Mouse (Mus musculus) urinary bladder, adult 18-20 months (tissue): ENCODE results near the gene Ehbp1.

Experiments used
- DNase-seq, 2 experiments: peaks; one replicate each; pipeline ENCODE4 v3.0.0; 2022; ENCODE audit warnings: low spot score in 2 of 2, mixed read lengths in 2 of 2

Gene Ehbp1

DNA sequence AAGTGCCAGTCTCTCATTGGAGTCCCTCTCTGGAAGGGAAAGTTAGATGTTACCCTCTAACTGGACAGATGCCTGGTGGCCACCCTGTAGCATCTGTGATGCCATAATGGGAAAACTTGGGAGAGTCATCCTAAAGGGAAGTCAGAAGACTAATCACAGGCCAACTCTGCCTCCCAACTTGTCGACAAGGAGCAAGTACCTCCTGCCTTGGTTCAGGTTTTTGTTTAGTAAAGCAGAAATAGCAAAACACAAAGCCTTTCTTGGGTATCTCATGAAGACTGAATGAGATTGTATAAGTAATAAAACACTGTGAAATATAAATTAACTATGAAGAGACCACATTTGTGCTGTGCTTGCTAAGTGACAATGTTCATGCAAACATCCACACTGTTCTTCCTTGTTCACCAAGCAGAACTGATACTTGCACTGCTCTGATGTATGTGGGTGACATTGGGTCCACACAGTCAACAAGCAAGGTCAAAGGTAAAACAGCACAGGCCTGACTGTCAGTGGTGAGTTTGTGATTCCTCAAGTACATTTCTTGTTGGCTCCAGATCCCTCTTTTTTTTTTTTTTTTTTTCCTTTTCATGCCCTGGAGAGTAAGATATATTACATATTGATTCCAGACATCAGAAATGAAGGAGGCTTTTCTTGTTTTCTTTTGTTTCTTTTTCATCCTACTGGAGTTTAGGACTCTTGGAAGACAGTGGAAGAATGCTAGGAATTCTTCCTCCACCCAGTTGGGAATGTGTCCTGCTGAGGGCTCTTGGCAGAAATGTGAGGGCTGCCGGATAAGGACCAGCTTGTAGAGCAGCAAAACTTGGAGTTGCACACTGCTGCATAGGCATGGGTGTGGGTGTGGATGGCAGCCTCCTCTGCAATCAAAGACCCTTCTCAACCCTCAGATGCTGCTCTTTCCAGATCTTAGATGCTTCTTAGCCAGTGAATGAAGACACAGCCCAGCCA lies at the start of gene Ehbp1:
Gene Ehbp1 (minus strand): TSS at position 51 of the 966 bp plus-strand sequence.
- DNase-seq: no peak

DNA sequence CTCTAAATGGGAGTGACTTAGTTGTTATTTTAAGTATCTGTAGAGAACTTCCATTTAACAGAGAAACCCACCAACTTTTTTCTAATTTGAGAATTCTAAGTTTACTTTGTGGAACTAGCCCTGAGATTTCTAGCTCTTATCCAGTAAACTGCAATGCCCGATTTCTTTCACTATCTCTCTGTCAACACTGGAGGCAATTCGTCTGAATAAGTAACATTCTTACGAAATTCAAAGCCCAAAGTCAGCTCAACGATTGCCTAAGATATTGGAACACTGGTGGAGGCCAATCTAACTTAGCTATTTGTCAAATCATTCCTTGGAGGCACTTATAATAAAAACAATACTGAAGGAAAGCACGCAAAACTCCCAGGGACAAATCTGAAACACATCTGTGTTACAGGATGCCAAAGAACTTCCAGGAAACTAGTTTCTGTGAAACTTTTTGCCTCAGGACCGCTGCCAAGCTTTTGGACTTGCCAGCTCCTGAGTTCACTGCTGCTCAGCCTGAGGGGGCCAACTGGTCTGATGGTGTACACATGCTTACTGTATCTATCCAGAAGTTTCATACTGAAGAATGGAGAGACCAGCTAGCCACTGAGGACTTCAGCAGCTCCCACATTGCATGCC lies 45.5 kb upstream of the Ehbp1 start:
- no peak for DNase-seq

DNA sequence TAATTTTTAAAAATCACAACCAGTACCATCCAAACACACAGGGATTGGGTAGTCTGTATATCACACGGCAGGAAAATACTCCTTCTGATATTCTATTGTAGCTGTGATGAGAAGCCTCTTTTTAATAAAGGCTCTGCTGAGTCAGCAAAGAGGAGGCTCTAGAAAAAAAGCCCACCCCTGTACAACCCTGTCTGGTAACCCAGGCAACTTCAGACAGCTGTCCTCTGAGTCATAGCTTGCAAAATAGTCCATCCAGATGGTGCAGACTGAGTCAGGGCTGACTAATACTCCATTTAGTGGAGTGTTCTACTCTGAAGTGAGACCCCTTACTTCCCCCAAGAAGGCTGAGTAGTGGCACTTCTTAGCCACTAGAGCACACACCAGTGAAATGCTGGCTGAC lies 41.4 kb upstream of the Ehbp1 start:
- DNase-seq: no peak

DNA sequence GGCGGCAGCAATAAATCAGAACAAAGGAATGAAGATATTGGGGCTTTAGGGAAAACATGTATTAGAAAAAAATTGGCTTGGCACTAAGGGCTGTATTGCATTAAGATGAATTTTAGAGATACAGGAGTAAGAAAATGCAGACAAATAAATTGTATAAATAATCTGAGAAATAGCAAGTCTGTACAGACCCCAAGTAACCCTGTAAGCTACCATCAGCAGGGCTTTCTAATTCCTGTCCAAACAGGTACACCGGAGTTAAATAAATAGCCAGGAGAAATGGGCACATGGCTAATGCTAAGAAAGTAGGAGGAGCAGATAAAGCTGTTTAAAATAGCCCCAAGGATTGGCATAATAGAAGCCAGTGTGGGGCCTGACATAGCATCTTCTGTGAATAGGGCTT lies 32.7 kb upstream of the Ehbp1 start:
- no peak for DNase-seq

DNA sequence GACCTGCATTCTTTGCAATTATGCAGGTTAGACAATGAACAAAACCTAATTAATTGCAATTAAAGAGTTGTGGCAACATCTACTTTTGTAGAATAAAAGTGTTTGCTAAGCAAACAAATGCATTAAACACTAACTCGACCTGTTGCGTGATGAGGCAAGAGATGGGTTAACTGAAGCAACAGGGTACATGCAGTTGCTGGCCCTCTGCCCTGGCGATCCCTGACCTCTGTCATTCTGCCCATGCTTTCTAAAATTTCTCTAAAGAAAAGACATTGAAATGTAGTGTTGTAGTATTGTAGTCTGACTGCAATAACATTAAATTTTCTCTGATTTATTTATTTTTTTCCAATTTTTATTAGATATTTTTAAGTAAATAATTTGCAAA lies 31.2 kb upstream of the Ehbp1 start:
- DNase-seq: no peak

DNA sequence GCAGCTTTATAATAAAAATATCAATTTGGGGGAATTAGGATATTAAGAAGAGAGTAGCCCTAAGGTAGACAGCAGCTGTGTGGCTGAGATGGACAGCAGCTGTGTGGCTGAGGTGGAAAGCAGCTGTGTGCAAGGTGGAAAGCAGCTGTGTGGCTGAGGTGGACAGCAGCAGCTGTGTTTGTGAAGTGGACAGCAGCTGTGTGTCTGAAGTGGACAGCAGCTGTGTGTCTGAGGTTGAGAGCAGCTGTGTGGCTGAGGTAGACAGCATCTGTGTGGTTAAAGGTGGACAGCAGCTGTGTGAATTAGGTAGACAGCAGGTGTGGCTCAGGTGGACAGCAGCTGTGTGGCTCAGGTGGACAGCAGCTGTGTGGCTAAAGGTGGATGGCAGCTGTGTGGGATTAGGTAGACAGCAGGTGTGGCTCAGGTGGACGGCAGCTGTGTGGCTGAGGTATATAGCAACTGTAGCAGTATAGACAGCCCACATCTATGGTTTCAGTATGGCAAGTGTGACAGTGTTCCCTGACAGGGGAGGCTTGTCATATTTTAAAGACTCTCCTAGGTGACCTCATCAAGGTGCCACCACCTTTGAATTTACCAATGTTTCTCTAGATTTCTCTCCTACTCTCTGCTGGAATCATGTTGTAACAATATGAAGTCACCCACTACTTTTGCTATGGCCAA lies 30.7 kb upstream of the Ehbp1 start:
- no peak for DNase-seq

DNA sequence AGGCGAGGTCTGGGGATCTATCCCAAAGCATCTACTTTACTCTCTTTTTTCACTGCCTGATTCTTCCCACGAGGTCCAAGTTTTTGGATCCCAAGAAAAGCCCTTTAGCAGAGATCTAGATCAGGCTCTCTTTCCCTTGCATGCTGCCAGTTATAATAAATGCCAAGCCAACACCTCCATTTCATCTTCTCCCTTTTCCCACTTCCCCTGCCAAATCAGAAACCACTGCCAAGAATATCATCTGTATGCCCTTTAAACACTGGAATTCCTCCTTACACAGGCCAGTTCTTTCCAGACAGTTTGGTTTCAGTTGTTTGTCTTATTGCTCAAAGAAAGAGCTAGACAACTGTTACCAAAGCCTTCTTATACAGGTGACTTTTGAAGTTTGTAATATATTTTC lies 27.7 kb upstream of the Ehbp1 start:
- no peak for DNase-seq

DNA sequence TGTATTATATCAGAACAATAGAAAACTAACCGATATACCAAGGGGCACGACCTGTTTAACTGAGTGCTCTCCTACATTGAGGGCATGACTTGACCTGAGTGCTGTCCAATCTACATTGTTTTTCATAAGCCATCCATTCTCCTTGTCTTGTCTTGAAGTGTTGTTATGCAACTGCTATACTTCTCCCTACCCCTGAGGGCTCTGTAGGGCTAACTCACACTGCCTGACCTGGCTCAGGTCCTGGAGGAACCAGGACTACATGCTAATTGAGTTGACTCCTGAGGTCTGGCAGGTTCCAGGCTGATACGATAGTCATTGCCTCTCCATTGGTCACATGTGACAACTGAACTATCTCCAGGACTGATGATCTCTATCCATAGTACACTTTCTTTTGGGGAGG lies 26.5 kb upstream of the Ehbp1 start:
- no peak for DNase-seq

DNA sequence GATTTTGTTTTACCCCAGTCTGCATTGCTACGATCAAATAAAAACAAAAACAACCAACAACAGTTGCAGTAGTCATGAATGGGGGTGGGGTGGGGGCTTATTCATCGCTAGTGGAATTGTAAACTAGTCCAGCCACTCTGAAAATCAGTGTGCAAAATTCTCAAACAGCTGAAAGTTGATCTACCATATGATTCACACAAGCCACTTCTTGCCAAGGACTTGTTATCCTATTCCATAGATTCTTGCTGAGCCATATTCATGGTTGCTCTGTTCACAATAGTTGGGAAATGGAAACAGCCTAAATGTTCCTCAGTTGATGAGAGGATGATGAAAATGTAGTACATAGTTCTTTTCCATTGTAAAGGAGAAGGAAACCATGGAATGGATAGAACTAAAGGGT lies 24.4 kb upstream of the Ehbp1 start:
- DNase-seq: no peak

DNA sequence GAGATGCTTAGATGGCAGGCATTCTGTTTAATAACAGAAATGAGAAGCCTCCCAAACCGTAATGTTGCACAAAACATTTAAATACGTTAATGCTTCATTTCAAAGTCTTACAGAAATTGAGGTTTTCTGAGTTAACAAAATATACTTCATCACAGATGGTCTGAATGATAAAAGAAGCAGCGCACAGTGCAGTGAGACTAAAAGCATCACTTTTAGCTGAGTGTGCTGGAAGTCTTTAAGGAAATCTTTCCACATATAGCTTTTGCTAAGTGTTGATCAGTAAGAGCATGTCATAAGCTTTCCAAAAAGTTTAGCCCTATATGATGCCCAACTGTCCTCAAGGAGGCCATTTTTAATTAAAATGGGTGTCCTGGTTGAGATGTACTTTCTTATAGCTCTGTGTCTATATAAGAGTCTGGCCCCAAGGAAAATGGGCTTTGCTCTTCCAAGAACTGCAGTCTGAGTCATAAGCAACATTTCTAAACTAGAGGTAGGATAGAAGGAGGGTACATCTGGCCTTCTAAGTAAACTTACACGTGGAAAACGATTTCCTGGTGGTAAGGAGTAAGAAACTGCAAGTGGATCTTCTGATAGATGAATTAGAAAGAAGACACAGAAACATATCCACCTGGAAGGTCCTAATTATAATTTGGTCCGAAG lies 12.0 kb upstream of the Ehbp1 start:
- DNase-seq: no peak

DNA sequence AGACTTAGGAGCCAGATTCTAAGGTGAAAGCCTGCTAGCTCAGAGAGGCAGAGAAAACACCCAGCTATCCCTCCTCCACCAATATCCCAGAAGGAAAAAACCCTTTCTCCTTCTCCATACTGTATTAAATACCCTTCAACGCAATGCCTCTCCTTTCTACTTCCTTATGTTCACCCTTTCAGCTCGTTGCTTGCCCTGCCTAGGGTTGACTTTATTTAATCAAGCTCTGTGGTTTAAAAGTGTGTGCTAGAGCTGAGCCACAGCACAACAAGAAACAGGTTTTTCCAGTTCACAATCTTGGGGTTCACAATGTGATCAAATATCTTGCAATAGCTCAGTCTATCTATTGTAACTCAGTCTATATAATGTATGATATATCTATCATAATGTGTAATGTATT lies 7.9 kb upstream of the Ehbp1 start:
- no peak for DNase-seq

DNA sequence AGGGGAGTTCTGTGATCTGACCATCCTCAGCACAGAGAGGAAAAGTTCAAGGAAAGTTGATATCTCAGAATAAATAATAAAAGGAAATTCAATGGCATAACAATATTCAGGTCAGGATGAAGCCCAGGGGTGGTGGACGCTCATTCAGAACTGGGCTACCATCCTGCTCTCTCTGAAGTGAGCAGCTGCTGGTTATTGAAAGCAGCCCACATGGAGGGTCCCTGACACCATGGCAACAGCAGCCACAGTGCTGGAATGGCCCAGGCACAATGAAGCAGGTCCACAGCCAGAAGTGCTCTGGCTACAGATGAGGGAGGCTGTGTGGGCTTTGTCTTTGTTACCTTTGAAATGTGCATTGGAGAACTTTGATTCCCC lies 6.4 kb upstream of the Ehbp1 start:
- DNase-seq: no peak

DNA sequence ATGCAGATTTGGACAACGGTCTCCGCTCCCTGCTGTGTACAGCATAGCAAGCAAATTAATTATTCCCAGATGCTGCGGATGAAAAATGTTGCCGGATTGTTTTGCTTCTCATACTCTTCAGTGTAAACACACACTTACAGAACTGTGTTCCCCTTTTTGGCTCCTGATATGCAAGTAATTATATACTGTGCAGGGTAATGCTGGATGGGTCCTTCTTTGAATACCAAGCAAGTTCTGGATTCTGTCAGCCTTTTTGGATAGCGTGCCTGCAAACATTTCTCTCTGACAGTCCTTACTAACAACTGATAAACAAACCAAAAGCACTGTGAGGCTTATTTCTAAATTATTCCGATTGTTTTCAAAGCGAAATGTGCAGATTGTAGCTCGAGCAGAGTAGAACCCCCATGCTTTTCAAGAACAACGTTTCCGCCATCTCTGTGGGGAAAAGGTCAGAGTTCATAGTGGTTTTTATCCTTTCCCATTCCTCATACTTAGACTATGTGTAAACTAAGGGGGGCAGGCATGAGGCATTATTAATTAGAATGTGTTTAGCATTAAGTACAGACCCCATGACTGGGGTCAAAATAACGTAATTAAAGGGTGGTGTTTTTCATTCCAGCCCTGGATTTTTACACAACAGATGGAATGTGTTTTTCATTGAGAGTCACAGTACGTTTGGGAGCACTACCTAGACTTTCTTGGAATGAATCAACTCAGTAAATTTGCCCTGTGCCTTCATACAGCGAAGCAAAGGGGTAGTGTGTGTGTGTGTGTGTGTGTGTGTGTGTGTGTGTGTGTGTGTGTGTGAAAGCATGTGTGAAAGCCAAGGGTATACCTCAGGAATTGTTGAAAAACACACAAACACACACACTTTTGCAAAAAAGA lies 5.8 kb upstream of the Ehbp1 start:
- DNase-seq: no peak

DNA sequence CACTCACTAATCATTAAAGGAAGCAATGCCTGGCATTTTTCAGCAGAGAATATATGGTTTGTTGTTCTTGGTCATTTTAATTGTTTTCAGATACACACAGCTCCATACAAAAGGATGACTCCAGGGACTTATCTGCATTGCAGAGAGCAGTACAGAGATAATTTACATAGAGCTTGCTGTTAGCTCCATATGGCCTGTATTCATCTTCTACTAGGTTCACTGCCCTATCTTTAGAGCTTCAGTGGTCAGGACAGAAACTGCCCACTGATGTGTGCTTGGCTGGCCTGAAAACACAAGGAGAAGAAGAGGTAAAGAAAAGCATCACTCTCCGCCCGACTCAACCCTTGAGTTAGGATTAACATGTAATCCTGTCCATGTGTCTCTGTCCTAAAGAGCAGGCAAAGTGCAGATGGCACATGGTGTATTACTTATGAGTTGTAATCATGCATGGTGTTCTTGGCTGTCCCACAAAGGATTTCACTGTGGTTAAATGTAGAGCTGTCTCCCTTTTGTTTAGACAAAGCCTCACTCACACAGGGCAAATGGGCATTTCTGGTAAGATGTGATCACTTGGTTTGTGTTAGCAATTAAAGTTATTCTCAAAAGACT lies 14.7 kb downstream of the Ehbp1 start:
- no peak for DNase-seq

DNA sequence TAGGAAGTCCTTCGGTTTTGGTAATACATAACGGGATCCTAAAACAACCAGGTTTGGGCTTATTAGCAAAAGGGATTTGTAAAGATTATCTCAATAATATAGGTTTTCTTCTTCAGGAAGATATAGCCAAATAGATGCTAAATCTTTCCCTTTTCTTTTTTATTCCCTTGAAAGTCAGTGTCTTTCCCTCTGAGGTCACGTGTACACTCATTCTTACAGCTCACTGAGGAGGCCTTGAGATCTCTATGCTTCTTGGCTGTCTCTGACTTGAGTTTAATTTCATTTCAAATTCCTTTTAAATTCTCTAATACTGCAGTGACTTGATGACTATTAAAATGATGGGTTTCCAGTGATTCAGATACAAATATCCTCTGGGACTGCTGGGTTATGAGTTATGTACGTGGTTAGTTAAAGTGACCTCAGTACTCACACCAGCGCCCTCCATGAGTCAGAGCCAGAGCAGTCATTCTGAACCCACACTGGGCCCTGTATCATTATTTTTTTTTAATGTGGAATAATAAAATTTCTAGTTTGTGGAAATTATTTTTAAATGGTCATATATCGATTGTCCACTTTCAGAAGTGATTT lies 24.2 kb downstream of the Ehbp1 start:
- DNase-seq: no peak

DNA sequence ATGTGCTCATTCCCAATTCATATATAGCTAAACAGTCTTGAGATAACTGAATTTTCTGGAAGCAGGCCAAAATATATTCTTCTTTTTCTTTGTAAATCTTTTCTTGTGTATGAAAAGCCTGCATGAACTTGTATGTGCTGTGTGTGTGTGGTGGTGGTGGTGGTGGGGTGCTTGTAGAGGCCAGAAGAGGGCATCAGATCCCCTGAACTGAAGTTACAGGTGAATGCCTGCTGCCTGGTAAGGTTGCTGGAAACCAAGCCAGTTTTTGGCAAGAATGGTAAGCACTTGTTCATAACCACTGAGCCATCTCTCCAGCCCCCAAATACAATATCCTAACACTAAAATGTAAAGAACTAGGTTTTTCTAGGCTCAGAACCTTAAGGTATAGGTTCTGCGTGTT lies 26.3 kb downstream of the Ehbp1 start:
- no peak for DNase-seq

DNA sequence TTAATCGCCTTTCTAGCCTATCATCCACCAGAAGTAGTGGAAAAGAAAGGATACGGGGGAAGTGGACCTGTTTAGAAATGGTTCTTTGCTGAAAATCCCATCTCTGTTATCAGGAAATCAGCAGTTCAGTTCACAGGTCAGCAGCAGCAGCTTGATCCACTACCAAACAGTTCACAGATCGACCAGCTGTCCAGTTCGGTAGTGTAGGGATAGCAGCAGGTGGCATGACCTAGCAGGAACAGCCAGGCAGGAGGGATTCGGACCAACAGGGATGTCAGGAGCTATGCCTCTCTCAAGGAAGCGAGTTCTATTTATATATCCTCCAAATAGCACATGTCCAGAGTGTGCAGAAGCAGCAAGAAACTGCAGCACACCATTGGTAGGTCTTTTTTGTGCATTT lies 40.9 kb downstream of the Ehbp1 start:
- no peak for DNase-seq

DNA sequence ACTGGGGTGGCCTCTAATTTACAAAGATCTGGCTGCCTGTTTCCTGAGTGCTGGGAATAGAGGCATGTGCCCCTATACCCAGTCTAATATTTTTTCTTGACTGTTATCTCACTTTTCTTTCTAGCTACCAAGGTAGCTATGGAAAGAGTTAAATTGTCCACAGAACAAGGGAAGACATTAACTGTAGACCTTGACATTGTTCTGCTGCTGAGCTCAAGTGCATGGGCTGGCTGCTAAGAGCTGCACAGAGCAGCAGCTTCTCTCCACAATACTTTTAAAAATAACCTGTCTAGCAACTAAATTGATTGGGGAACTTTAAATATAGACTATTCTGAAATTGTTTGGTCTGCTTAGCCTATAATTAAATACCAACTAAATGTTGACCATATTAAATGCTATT lies 52.9 kb downstream of the Ehbp1 start:
- no peak for DNase-seq

DNA sequence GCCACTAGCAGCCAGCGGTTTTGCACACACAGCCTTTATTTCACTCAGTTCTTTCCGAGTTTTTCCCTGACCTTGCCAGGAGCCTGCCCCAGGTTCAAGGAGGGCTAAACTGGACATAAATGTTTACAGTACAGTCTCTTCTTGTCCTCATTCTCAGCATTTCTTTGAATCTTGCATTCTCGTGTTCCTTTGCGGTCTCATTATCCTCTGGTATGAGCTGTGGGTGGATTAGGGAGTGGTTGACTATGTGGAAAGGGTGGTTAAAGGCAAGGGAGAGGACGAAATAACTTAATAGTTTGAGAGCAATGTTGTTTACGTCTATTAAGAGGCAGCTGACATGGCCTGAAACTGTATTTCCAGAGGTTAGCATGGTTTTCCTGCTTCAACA lies 54.6 kb downstream of the Ehbp1 start:
- DNase-seq: no peak

DNA sequence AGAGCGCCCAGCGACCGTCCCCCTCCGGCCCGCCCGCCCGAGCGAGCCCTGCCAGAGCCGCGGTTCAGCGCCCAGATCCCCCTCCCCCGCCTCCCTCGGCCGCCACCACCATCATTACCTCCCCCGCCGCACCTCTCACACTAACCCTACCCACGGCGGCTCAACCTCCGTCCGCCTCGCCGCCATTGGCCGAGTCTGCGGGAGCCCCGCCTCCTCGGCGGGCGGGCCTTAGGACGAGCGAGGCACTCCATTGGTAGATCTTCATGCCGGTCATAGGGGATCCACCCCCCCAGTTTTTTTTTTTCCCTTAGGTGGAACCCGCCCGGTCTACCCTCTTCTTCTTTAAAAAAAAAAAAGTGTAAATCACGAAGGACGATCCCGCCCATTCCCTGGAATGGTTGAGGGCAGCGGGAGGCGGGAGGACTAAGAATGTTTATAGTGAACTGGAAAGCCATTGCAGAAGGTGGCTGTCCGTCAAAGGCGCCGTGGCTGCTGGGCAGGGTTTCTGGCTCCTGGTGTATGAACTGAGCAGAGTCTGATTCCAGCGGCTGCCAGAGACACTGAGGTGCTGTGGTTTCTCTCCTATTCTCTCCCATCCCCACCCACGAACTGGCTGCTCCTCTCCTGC lies 55.1 kb downstream of the Ehbp1 start:
- DNase-seq: peak; percentile 91 to 93
